13 mouse cellular contexts compared by ENCODE assay signal in the genomic region with DNA sequence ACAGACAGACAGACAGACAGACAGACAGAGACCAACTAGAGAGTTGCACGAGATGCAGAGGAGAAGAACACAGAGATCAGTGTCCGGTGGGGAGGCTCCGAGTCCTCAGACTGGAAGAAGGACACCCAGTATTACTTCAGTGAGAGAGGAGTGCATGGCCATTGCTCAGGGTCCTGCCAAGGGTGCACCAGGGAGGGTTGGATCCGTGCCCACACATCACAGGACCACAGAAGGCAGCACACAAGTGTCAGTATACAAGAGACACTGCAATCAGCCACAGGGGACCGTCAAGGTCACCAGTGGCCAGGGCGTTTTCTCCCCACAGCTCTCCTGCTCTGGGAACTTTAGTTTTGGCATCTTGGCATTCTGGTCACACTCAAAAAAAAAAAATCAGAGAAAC.
DNase-seq lines count a peak whose midpoint lies in the region; ATAC-seq and TF ChIP-seq lines count a peak whose summit lies in the region.
"Had no signal": no experiment of that assay in that cellular context is flagged by ENCODE, and none has a peak within 500 bp of the region (broad histone marks: within the 10 kb centered on the region; RNA-seq: fewer than 3 reads in every experiment).

No protein-coding gene starts in this region.

- H3K4me3 ChIP-seq in gastrocnemius, adult 2 months = no peak overlapping the region
- no peak overlapping the region for H3K4me3 ChIP-seq in liver, embryonic 13.5 days (replicated peaks)
- no peak overlapping the region for H3K4me3 ChIP-seq in liver, embryonic 11.5 days (ENCODE audit: low read depth, low read length)
- H3K4me3 ChIP-seq: limb, embryonic 15.5 days had no signal

- WGBS in liver, embryonic 13.5 days (ENCODE audit: insufficient replicate concordance) = 82% methylated on average over 6 of the region's 6 CpGs
- WGBS in liver, embryonic 11.5 days = 86% methylated on average over 6 of the region's 6 CpGs

- intact Hi-C loops in gastrocnemius, adult 2 months (cut with DNase I) = loop anchor here (5.0 kb wide), 1 partner anchor 141 kb away; no protein-coding TSS in a partner anchor

- no peaks in the 10 kb centered on the region for H3K9me3 ChIP-seq in liver, embryonic 13.5 days (replicated peaks)
- no peaks in the 10 kb centered on the region for H3K9me3 ChIP-seq in liver, embryonic 11.5 days (ENCODE audit: control insufficient read depth, low read length)
- H3K9me3 ChIP-seq: limb, embryonic 15.5 days had no signal

- no peaks in the 10 kb centered on the region for H3K27me3 ChIP-seq in liver, embryonic 13.5 days
- no peaks in the 10 kb centered on the region for H3K27me3 ChIP-seq in liver, embryonic 11.5 days (replicated peaks; ENCODE audit: control insufficient read depth, insufficient read depth, low read length)
- H3K27me3 ChIP-seq: limb, embryonic 15.5 days had no signal

- H3K27ac ChIP-seq in gastrocnemius, adult 2 months = no peak overlapping the region
- peak overlapping the region; percentile 18; the same call in 1 of the 2 replicates for H3K27ac ChIP-seq in liver, embryonic 13.5 days
- H3K27ac ChIP-seq in liver, embryonic 11.5 days (ENCODE audit: low read depth, low read length) = no peak overlapping the region
- H3K27ac ChIP-seq: hindbrain, embryonic 14.5 days; limb, embryonic 15.5 days had no signal

- H3K36me3 ChIP-seq in liver, embryonic 13.5 days = peaks cover 75% of the 10 kb centered on the region
- H3K36me3 ChIP-seq in liver, embryonic 11.5 days (ENCODE audit: control insufficient read depth, insufficient read depth, low read length) = peaks cover under 1% of the 10 kb centered on the region

- peak; percentile 55 for DNase-seq in gastrocnemius, adult 2 months
- DNase-seq in gastrocnemius, postnatal 25 days = no peak
- DNase-seq in liver, embryonic 13.5 days = no peak
- no peak for DNase-seq in liver, embryonic 11.5 days (ENCODE audit: low spot score)
- peak; percentile 62 to 66 for DNase-seq in adrenal gland, postnatal 36 days
- peak; percentile 24 for DNase-seq in kidney, adult 9 months
- DNase-seq in left cerebral cortex, adult 18-20 months (ENCODE audit: low spot score in 2 of 2) = no peak
- DNase-seq in retina, embryonic 14.5 days (ENCODE audit: low spot score) = no peak
- DNase-seq: B cell, adult 2 months; lung, postnatal 4 days; thymus, postnatal 36 days had no signal

- H3K4me2 ChIP-seq in liver, embryonic 13.5 days = no peak overlapping the region
- H3K4me2 ChIP-seq in liver, embryonic 11.5 days = no peak overlapping the region
- H3K4me2 ChIP-seq: hindbrain, embryonic 14.5 days; limb, embryonic 15.5 days had no signal

- no peak for ATAC-seq in liver, embryonic 13.5 days (ENCODE audit: low read depth)
- no peak for ATAC-seq in liver, embryonic 11.5 days (replicated peaks; ENCODE audit: low FRiP score)

- peaks cover 40% of the 10 kb centered on the region for H3K4me1 ChIP-seq in liver, embryonic 13.5 days (replicated peaks)
- peaks cover 13% of the 10 kb centered on the region for H3K4me1 ChIP-seq in liver, embryonic 11.5 days (replicated peaks; ENCODE audit: control insufficient read depth, insufficient read depth, low read length)
- H3K4me1 ChIP-seq: limb, embryonic 15.5 days had no signal

- 0 out of 2 replicates have a peak overlapping the region, but pooled peaks have one; percentile 13 for H3K9ac ChIP-seq in liver, embryonic 13.5 days
- no peak overlapping the region for H3K9ac ChIP-seq in liver, embryonic 11.5 days (ENCODE audit: low read depth, low read length)
- H3K9ac ChIP-seq: hindbrain, embryonic 14.5 days; limb, embryonic 15.5 days had no signal

- TF ChIP-seq CTCF in gastrocnemius, adult 2 months (IDR thresholded peaks at IDR 0.05) = no peak

Comparison
In these comparisons a context has a peak if more than half of its experiments do, and no peak if none do; other contexts are left out.
1. DNase-seq: peak in gastrocnemius, adult 2 months (single experiment), adrenal gland, postnatal 36 days (2 of 2) and kidney, adult 9 months (single experiment); none in gastrocnemius, postnatal 25 days (single experiment), liver, embryonic 13.5 days (single experiment), liver, embryonic 11.5 days (single experiment), left cerebral cortex, adult 18-20 months (0 of 2) and retina, embryonic 14.5 days (single experiment).